Mouse (Mus musculus): ENCODE measurements around the gene Dlgap3.

Dlgap3 gene

GRCm38 (mm10) chr4:127243953-127244352 lies 74.9 kb downstream of the Dlgap3 start:
- DNase-seq (ENCODE audit: low read depth, low spot score): no peak
- Histone ChIP-seq H3K27me3 (ENCODE audit: control insufficient read depth, insufficient read depth, low read length, poor library complexity, severe bottlenecking) (no peaks in the 10 kb centered on the region), H3K36me3 (ENCODE audit: control insufficient read depth, insufficient read depth, low read length, poor library complexity, severe bottlenecking) (peaks cover 2% of the 10 kb centered on the region; the same call in 1 of the 2 replicates)

GRCm38 (mm10) chr4:127249701-127250349 lies 80.8 kb downstream of the Dlgap3 start:
- peak; percentile 94 for DNase-seq (ENCODE audit: low read depth, low spot score)
- H3K27me3 ChIP-seq (ENCODE audit: control insufficient read depth, insufficient read depth, low read length, poor library complexity, severe bottlenecking): no peaks in the 10 kb centered on the region
- peaks cover 3% of the 10 kb centered on the region; the same call in 1 of the 2 replicates for H3K36me3 ChIP-seq (ENCODE audit: control insufficient read depth, insufficient read depth, low read length, poor library complexity, severe bottlenecking)

- DNase-seq (ENCODE audit: low read depth, low spot score): no peak
- Histone ChIP-seq H3K36me3 (ENCODE audit: control insufficient read depth, insufficient read depth, low read length, poor library complexity, severe bottlenecking) (peaks cover 3% of the 10 kb centered on the region; the same call in 1 of the 2 replicates), H3K27me3 (ENCODE audit: control insufficient read depth, insufficient read depth, low read length, poor library complexity, severe bottlenecking) (no peaks in the 10 kb centered on the region)
These were observed 83.1 kb downstream of the Dlgap3 start for GRCm38 (mm10) chr4:127251963-127252585.

- no peak for DNase-seq (ENCODE audit: low read depth, low spot score)
- H3K36me3 ChIP-seq (ENCODE audit: control insufficient read depth, insufficient read depth, low read length, poor library complexity, severe bottlenecking): no peaks in the 10 kb centered on the region
- no peaks in the 10 kb centered on the region for H3K27me3 ChIP-seq (ENCODE audit: control insufficient read depth, insufficient read depth, low read length, poor library complexity, severe bottlenecking)
These were observed 87.7 kb downstream of the Dlgap3 start for GRCm38 (mm10) chr4:127256739-127257138.

GRCm38 (mm10) chr4:127258186-127258897 lies 89.3 kb downstream of the Dlgap3 start:
- Histone ChIP-seq H3K36me3 (ENCODE audit: control insufficient read depth, insufficient read depth, low read length, poor library complexity, severe bottlenecking) (no peaks in the 10 kb centered on the region), H3K27me3 (ENCODE audit: control insufficient read depth, insufficient read depth, low read length, poor library complexity, severe bottlenecking) (no peaks in the 10 kb centered on the region)
- no peak for DNase-seq (ENCODE audit: low read depth, low spot score)

GRCm38 (mm10) chr4:127261601-127262000 lies 92.6 kb downstream of the Dlgap3 start:
- no peak for DNase-seq (ENCODE audit: low read depth, low spot score)
- Histone ChIP-seq H3K36me3 (ENCODE audit: control insufficient read depth, insufficient read depth, low read length, poor library complexity, severe bottlenecking) (no peaks in the 10 kb centered on the region), H3K27me3 (ENCODE audit: control insufficient read depth, insufficient read depth, low read length, poor library complexity, severe bottlenecking) (no peaks in the 10 kb centered on the region)

- H3K36me3 ChIP-seq (ENCODE audit: control insufficient read depth, insufficient read depth, low read length, poor library complexity, severe bottlenecking): no peaks in the 10 kb centered on the region
- no peak for DNase-seq (ENCODE audit: low read depth, low spot score)
- H3K27me3 ChIP-seq (ENCODE audit: control insufficient read depth, insufficient read depth, low read length, poor library complexity, severe bottlenecking): no peaks in the 10 kb centered on the region
These were observed 94.6 kb downstream of the Dlgap3 start for GRCm38 (mm10) chr4:127263438-127264182.

- no peaks in the 10 kb centered on the region for H3K27me3 ChIP-seq (ENCODE audit: control insufficient read depth, insufficient read depth, low read length, poor library complexity, severe bottlenecking)
- no peak for DNase-seq (ENCODE audit: low read depth, low spot score)
- no peaks in the 10 kb centered on the region for H3K36me3 ChIP-seq (ENCODE audit: control insufficient read depth, insufficient read depth, low read length, poor library complexity, severe bottlenecking)
These were observed 95.2 kb downstream of the Dlgap3 start for GRCm38 (mm10) chr4:127264183-127264554.

GRCm38 (mm10) chr4:127278451-127279001 lies 109.5 kb downstream of the Dlgap3 start:
- DNase-seq (ENCODE audit: low read depth, low spot score): no peak
- no peaks in the 10 kb centered on the region for H3K36me3 ChIP-seq (ENCODE audit: control insufficient read depth, insufficient read depth, low read length, poor library complexity, severe bottlenecking)
- no peaks in the 10 kb centered on the region for H3K27me3 ChIP-seq (ENCODE audit: control insufficient read depth, insufficient read depth, low read length, poor library complexity, severe bottlenecking)

- H3K36me3 ChIP-seq (ENCODE audit: control insufficient read depth, insufficient read depth, low read length, poor library complexity, severe bottlenecking): no peaks in the 10 kb centered on the region
- H3K27me3 ChIP-seq (ENCODE audit: control insufficient read depth, insufficient read depth, low read length, poor library complexity, severe bottlenecking): no peaks in the 10 kb centered on the region
- no peak for DNase-seq (ENCODE audit: low read depth, low spot score)
These were observed 110.2 kb downstream of the Dlgap3 start for GRCm38 (mm10) chr4:127279241-127279640.

Data from splenic B cell, adult 2 months (primary cell).